Mouse (Mus musculus) heart, embryonic 11.5 days (tissue): ENCODE results near the gene Pik3cg. TPM values are rescaled to one million over a fixed set of nuclear protein-coding genes. Genes with fewer than 3 reads are reported as not detected.

ENCODE experiments used
- ATAC-seq: fragments of 200-750 bp; cut with Nextera tagmentation; replicated peaks from 2 replicates; pipeline ENCODE4 v1.8.0; 2017; ENCODE audit warnings: moderate library complexity; ENCODE audit not compliant: insufficient number of reproducible peaks, low FRiP score, low TSS enrichment
- H3K27ac ChIP-seq: fragments of 300-500 bp; sonication (generic); 2 replicates; pipeline ENCODE4 v1.5.1; 2014; ENCODE audit warnings: mild to moderate bottlenecking, low read depth, low read length
- H3K27me3 ChIP-seq: fragments of 300-500 bp; sonication (generic); 2 replicates; pipeline ENCODE4 v1.6.1; 2014; ENCODE audit warnings: mild to moderate bottlenecking, low read length, mixed read lengths; ENCODE audit not compliant: control insufficient read depth, insufficient read depth
- H3K36me3 ChIP-seq: fragments of 300-500 bp; sonication (generic); 2 replicates; pipeline ENCODE4 v1.6.1; 2014; ENCODE audit warnings: mild to moderate bottlenecking, low read length, moderate library complexity, mixed read lengths; ENCODE audit not compliant: control insufficient read depth, insufficient read depth
- H3K4me1 ChIP-seq: fragments of 300-500 bp; sonication (generic); 2 replicates; pipeline ENCODE4 v1.6.1; 2014; ENCODE audit warnings: low read length; ENCODE audit not compliant: control insufficient read depth, insufficient read depth
- H3K4me2 ChIP-seq: fragments of 300-500 bp; sonication (generic); 2 replicates; pipeline ENCODE4 v1.6.1; 2014; ENCODE audit warnings: mild to moderate bottlenecking, moderate library complexity
- H3K4me3 ChIP-seq: fragments of 300-500 bp; sonication (generic); 2 replicates; pipeline ENCODE4 v1.5.1; 2014; ENCODE audit warnings: low read depth, low read length
- H3K9ac ChIP-seq: fragments of 300-500 bp; sonication (generic); 2 replicates; pipeline ENCODE4 v1.6.1; 2014; ENCODE audit warnings: mild to moderate bottlenecking, low read depth, low read length, moderate library complexity
- H3K9me3 ChIP-seq: fragments of 300-500 bp; sonication (generic); replicated peaks from 2 replicates; pipeline ENCODE4 v1.6.1; 2016; ENCODE audit warnings: low read length; ENCODE audit not compliant: control insufficient read depth
- WGBS: fragments of 180-500 bp; shearing (Covaris S2); extraction: QIAGEN DNeasy Blood & Tissue Kit; methylation state at CpG from one replicate; pipeline ENCODE4 v1.1.7; 2014; ENCODE audit not compliant: insufficient replicate concordance; 5-methylcytosine and 5-hydroxymethylcytosine counted together
- polyA plus RNA-seq: library from polyadenylated mRNA; unstranded; fragments of >200 nt; fragmentation: Nextera tagmentation; extraction: Ambion mirVana; gene quantifications from 2 replicates; pipeline ENCODE4 v1.2.1, GENCODE M21; 2014

Pik3cg gene
- polyA plus RNA-seq, 1 experiment from 2014 or later: 1.5 TPM

- no peak overlapping the region for H3K4me2 ChIP-seq
- H3K4me3 ChIP-seq: no peak overlapping the region
- ATAC-seq: no peak
- 67% methylated on average over 4 of the region's 4 CpGs for WGBS
- H3K4me1 ChIP-seq: no peaks in the 10 kb centered on the region
- H3K9me3 ChIP-seq: no peaks in the 10 kb centered on the region
- no peaks in the 10 kb centered on the region for H3K27me3 ChIP-seq
- no peak overlapping the region for H3K9ac ChIP-seq
- no peak overlapping the region for H3K27ac ChIP-seq
- H3K36me3 ChIP-seq: no peaks in the 10 kb centered on the region
Observed at GRCm38 (mm10) chr12:32198025-32198424, 10.4 kb downstream of the Pik3cg start.

- no peak overlapping the region for H3K9ac ChIP-seq
- H3K36me3 ChIP-seq: no peaks in the 10 kb centered on the region
- no peak overlapping the region for H3K27ac ChIP-seq
- no peaks in the 10 kb centered on the region for H3K27me3 ChIP-seq
- 81% methylated on average over 4 of the region's 4 CpGs for WGBS
- H3K4me1 ChIP-seq: no peaks in the 10 kb centered on the region
- no peaks in the 10 kb centered on the region for H3K9me3 ChIP-seq
- ATAC-seq: no peak
- no peak overlapping the region for H3K4me3 ChIP-seq
- no peak overlapping the region for H3K4me2 ChIP-seq
Observed at GRCm38 (mm10) chr12:32195000-32195399, 13.5 kb downstream of the Pik3cg start.

GRCm38 (mm10) chr12:32194358-32194757 lies 14.1 kb downstream of the Pik3cg start:
- Histone ChIP-seq H3K27me3 (no peaks in the 10 kb centered on the region), H3K27ac (no peak overlapping the region), H3K9ac (no peak overlapping the region), H3K9me3 (no peaks in the 10 kb centered on the region), H3K4me2 (no peak overlapping the region), H3K4me1 (no peaks in the 10 kb centered on the region), H3K4me3 (no peak overlapping the region), H3K36me3 (no peaks in the 10 kb centered on the region)
- no peak for ATAC-seq
- WGBS: 59% methylated on average over 1 of the region's 1 CpGs

- H3K27me3 ChIP-seq: no peaks in the 10 kb centered on the region
- ATAC-seq: no peak
- H3K9me3 ChIP-seq: no peaks in the 10 kb centered on the region
- WGBS: 68% methylated on average over 4 of the region's 4 CpGs
- H3K27ac ChIP-seq: no peak overlapping the region
- no peak overlapping the region for H3K4me2 ChIP-seq
- no peak overlapping the region for H3K9ac ChIP-seq
- H3K36me3 ChIP-seq: no peaks in the 10 kb centered on the region
- no peaks in the 10 kb centered on the region for H3K4me1 ChIP-seq
- H3K4me3 ChIP-seq: no peak overlapping the region
Observed at GRCm38 (mm10) chr12:32190927-32191326, 17.5 kb downstream of the Pik3cg start.

- Histone ChIP-seq H3K9ac (no peak overlapping the region), H3K27me3 (no peaks in the 10 kb centered on the region), H3K4me2 (no peak overlapping the region), H3K4me3 (no peak overlapping the region), H3K4me1 (no peaks in the 10 kb centered on the region), H3K36me3 (no peaks in the 10 kb centered on the region), H3K9me3 (no peaks in the 10 kb centered on the region), H3K27ac (no peak overlapping the region)
- 68% methylated on average over 5 of the region's 5 CpGs for WGBS
- ATAC-seq: no peak
Observed at GRCm38 (mm10) chr12:32187668-32188236, 20.7 kb downstream of the Pik3cg start.

- ATAC-seq: no peak
- 66% methylated on average over 6 of the region's 6 CpGs for WGBS
- no peaks in the 10 kb centered on the region for H3K36me3 ChIP-seq
Observed at GRCm38 (mm10) chr12:32186627-32187255, 21.7 kb downstream of the Pik3cg start.

GRCm38 (mm10) chr12:32184874-32185273 lies 23.6 kb downstream of the Pik3cg start:
- no peak for ATAC-seq
- Histone ChIP-seq H3K27me3 (no peaks in the 10 kb centered on the region), H3K36me3 (no peaks in the 10 kb centered on the region), H3K4me2 (no peak overlapping the region), H3K27ac (no peak overlapping the region), H3K4me3 (no peak overlapping the region), H3K9ac (no peak overlapping the region), H3K4me1 (no peaks in the 10 kb centered on the region), H3K9me3 (no peaks in the 10 kb centered on the region)
- 86% methylated on average over 3 of the region's 3 CpGs for WGBS

More at GRCm38 (mm10) chr12:32186627-32187255, 21.7 kb downstream of the Pik3cg start:
- no peak overlapping the region for H3K4me2 ChIP-seq
- no peaks in the 10 kb centered on the region for H3K9me3 ChIP-seq
- H3K4me1 ChIP-seq: no peaks in the 10 kb centered on the region
- H3K4me3 ChIP-seq: no peak overlapping the region
- H3K9ac ChIP-seq: no peak overlapping the region
- no peaks in the 10 kb centered on the region for H3K27me3 ChIP-seq
- H3K27ac ChIP-seq: no peak overlapping the region

DNA sequence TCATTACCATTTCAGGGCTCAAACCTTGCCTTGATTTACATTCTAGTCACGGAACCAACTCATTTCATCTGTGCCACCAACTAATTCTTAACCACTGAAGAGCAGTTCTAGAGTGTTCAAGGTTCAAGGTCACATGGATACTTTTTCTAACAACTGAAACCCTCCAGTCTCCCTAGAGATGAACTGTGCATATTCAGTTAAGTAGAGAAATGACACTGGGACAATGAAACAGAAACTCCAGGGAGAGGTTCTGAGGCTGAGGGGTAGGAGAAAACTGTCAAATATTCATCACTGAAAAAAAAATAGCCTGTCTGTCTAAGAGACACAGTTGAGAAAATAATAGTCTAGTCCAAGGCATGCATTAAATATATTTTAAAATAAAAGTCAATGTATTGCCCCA lies 24.9 kb downstream of the Pik3cg start:
- Histone ChIP-seq H3K9ac (no peak overlapping the region), H3K36me3 (no peaks in the 10 kb centered on the region), H3K4me1 (no peaks in the 10 kb centered on the region), H3K27ac (no peak overlapping the region), H3K27me3 (no peaks in the 10 kb centered on the region), H3K4me3 (no peak overlapping the region), H3K9me3 (no peaks in the 10 kb centered on the region), H3K4me2 (no peak overlapping the region)
- no peak for ATAC-seq
- 76% methylated on average over 1 of the region's 1 CpGs for WGBS
